Mouse (Mus musculus): Measurements from ENCODE around the gene Mgst1. TPM values are rescaled to one million over a fixed set of nuclear protein-coding genes. Genes with fewer than 3 reads are reported as not detected.

The Mgst1 gene
- polyA plus RNA-seq, 1 experiment from 2014 or later = 260 TPM

GRCm38 (mm10) chr6:138128392-138129335 lies 11.5 kb upstream of the Mgst1 start:
- H3K9me3 ChIP-seq (ENCODE audit: control insufficient read depth, low read length) = no peaks in the 10 kb centered on the region
- no peak overlapping the region for H3K4me2 ChIP-seq (ENCODE audit: low read length)
- no peaks in the 10 kb centered on the region for H3K4me1 ChIP-seq (replicated peaks; ENCODE audit: control insufficient read depth, insufficient read depth, low read length)
- H3K4me3 ChIP-seq (ENCODE audit: low read depth, low read length) = no peak overlapping the region
- no peaks in the 10 kb centered on the region for H3K36me3 ChIP-seq (ENCODE audit: control insufficient read depth, insufficient read depth, low read length)
- 61% methylated on average over 10 of the region's 10 CpGs for WGBS
- no peak overlapping the region for H3K27ac ChIP-seq (ENCODE audit: low read depth)
- no peak overlapping the region for H3K9ac ChIP-seq (ENCODE audit: low read length)
- no peak for DNase-seq (ENCODE audit: low spot score)
- no peaks in the 10 kb centered on the region for H3K27me3 ChIP-seq (replicated peaks; ENCODE audit: control insufficient read depth, insufficient read depth, low read length)
- ATAC-seq (replicated peaks; ENCODE audit: low FRiP score, low TSS enrichment, low read depth) = no peak

GRCm38 (mm10) chr6:138130541-138130940 lies 9.6 kb upstream of the Mgst1 start:
- Histone ChIP-seq H3K4me1 (replicated peaks; ENCODE audit: control insufficient read depth, insufficient read depth, low read length) (no peaks in the 10 kb centered on the region), H3K27ac (ENCODE audit: low read depth) (no peak overlapping the region), H3K36me3 (ENCODE audit: control insufficient read depth, insufficient read depth, low read length) (no peaks in the 10 kb centered on the region), H3K9ac (ENCODE audit: low read length) (no peak overlapping the region), H3K4me3 (ENCODE audit: low read depth, low read length) (no peak overlapping the region), H3K27me3 (replicated peaks; ENCODE audit: control insufficient read depth, insufficient read depth, low read length) (no peaks in the 10 kb centered on the region), H3K9me3 (ENCODE audit: control insufficient read depth, low read length) (no peaks in the 10 kb centered on the region), H3K4me2 (ENCODE audit: low read length) (no peak overlapping the region)
- no peak for DNase-seq (ENCODE audit: low spot score)
- WGBS = 66% methylated on average over 3 of the region's 3 CpGs
- ATAC-seq (replicated peaks; ENCODE audit: low FRiP score, low TSS enrichment, low read depth) = no peak

GRCm38 (mm10) chr6:138140336-138140735 lies 220 bp downstream of the Mgst1 start:
- Histone ChIP-seq H3K9me3 (ENCODE audit: control insufficient read depth, low read length) (no peaks in the 10 kb centered on the region), H3K36me3 (ENCODE audit: control insufficient read depth, insufficient read depth, low read length) (no peaks in the 10 kb centered on the region), H3K4me3 (ENCODE audit: low read depth, low read length) (peak overlapping the region; percentile 49), H3K4me2 (ENCODE audit: low read length) (peak overlapping the region; percentile 65), H3K27me3 (replicated peaks; ENCODE audit: control insufficient read depth, insufficient read depth, low read length) (no peaks in the 10 kb centered on the region), H3K4me1 (replicated peaks; ENCODE audit: control insufficient read depth, insufficient read depth, low read length) (no peaks in the 10 kb centered on the region; the same call in 1 of the 2 replicates), H3K9ac (ENCODE audit: low read length) (peak overlapping the region; percentile 52), H3K27ac (ENCODE audit: low read depth) (peak overlapping the region; percentile 57)
- 1% methylated on average over 16 of the region's 16 CpGs for WGBS
- DNase-seq (ENCODE audit: low spot score) (peak; percentile 81), ATAC-seq (replicated peaks; ENCODE audit: low FRiP score, low TSS enrichment, low read depth) (peak; percentile 86)

- Histone ChIP-seq H3K4me3 (ENCODE audit: low read depth, low read length) (peak overlapping the region; percentile 49), H3K4me1 (replicated peaks; ENCODE audit: control insufficient read depth, insufficient read depth, low read length) (no peaks in the 10 kb centered on the region; the same call in 1 of the 2 replicates), H3K27me3 (replicated peaks; ENCODE audit: control insufficient read depth, insufficient read depth, low read length) (no peaks in the 10 kb centered on the region), H3K9me3 (ENCODE audit: control insufficient read depth, low read length) (no peaks in the 10 kb centered on the region), H3K9ac (ENCODE audit: low read length) (peak overlapping the region; percentile 52; the same call in 1 of the 2 replicates), H3K4me2 (ENCODE audit: low read length) (peak overlapping the region; percentile 65), H3K27ac (ENCODE audit: low read depth) (peak overlapping the region; percentile 57; the same call in 1 of the 2 replicates), H3K36me3 (ENCODE audit: control insufficient read depth, insufficient read depth, low read length) (no peaks in the 10 kb centered on the region)
- 59% methylated on average over 4 of the region's 4 CpGs for WGBS
- no peak for ATAC-seq (replicated peaks; ENCODE audit: low FRiP score, low TSS enrichment, low read depth)
- no peak for DNase-seq (ENCODE audit: low spot score)
These were observed 1.0 kb downstream of the Mgst1 start for GRCm38 (mm10) chr6:138141111-138141592.

GRCm38 (mm10) chr6:138142604-138143003 lies 2.5 kb downstream of the Mgst1 start:
- ATAC-seq (replicated peaks; ENCODE audit: low FRiP score, low TSS enrichment, low read depth) = no peak
- DNase-seq (ENCODE audit: low spot score) = no peak
- H3K4me2 ChIP-seq (ENCODE audit: low read length) = peak overlapping the region; percentile 65; the same call in 1 of the 2 replicates
- H3K27me3 ChIP-seq (replicated peaks; ENCODE audit: control insufficient read depth, insufficient read depth, low read length) = no peaks in the 10 kb centered on the region
- WGBS = 91% methylated on average over 7 of the region's 7 CpGs
- H3K36me3 ChIP-seq (ENCODE audit: control insufficient read depth, insufficient read depth, low read length) = no peaks in the 10 kb centered on the region
- H3K27ac ChIP-seq (ENCODE audit: low read depth) = peak overlapping the region; percentile 9; the same call in 1 of the 2 replicates
- no peak overlapping the region for H3K9ac ChIP-seq (ENCODE audit: low read length)
- no peak overlapping the region for H3K4me3 ChIP-seq (ENCODE audit: low read depth, low read length)
- no peaks in the 10 kb centered on the region; the same call in 1 of the 2 replicates for H3K4me1 ChIP-seq (replicated peaks; ENCODE audit: control insufficient read depth, insufficient read depth, low read length)
- no peaks in the 10 kb centered on the region for H3K9me3 ChIP-seq (ENCODE audit: control insufficient read depth, low read length)

GRCm38 (mm10) chr6:138143450-138143849 lies 3.3 kb downstream of the Mgst1 start:
- Histone ChIP-seq H3K4me3 (ENCODE audit: low read depth, low read length) (no peak overlapping the region), H3K36me3 (ENCODE audit: control insufficient read depth, insufficient read depth, low read length) (peaks cover 3% of the 10 kb centered on the region; the same call in 1 of the 2 replicates), H3K27ac (ENCODE audit: low read depth) (0 out of 2 replicates have a peak overlapping the region, but pooled peaks have one; percentile 9), H3K27me3 (replicated peaks; ENCODE audit: control insufficient read depth, insufficient read depth, low read length) (no peaks in the 10 kb centered on the region), H3K9ac (ENCODE audit: low read length) (no peak overlapping the region), H3K4me1 (replicated peaks; ENCODE audit: control insufficient read depth, insufficient read depth, low read length) (no peaks in the 10 kb centered on the region; the same call in 1 of the 2 replicates), H3K9me3 (ENCODE audit: control insufficient read depth, low read length) (no peaks in the 10 kb centered on the region), H3K4me2 (ENCODE audit: low read length) (peak overlapping the region; percentile 26; the same call in 1 of the 2 replicates)
- DNase-seq (ENCODE audit: low spot score) (no peak), ATAC-seq (replicated peaks; ENCODE audit: low FRiP score, low TSS enrichment, low read depth) (peak; percentile 75)
- WGBS = 70% methylated on average over 3 of the region's 3 CpGs

- H3K9me3 ChIP-seq (ENCODE audit: control insufficient read depth, low read length) = 0 out of 2 replicates have a peak, but pooled peaks cover 4% of the 10 kb centered on the region
- no peak overlapping the region for H3K4me3 ChIP-seq (ENCODE audit: low read depth, low read length)
- H3K27ac ChIP-seq (ENCODE audit: low read depth) = no peak overlapping the region
- H3K9ac ChIP-seq (ENCODE audit: low read length) = no peak overlapping the region
- 27% methylated on average over 5 of the region's 5 CpGs for WGBS
- H3K27me3 ChIP-seq (replicated peaks; ENCODE audit: control insufficient read depth, insufficient read depth, low read length) = no peaks in the 10 kb centered on the region
- no peak for ATAC-seq (replicated peaks; ENCODE audit: low FRiP score, low TSS enrichment, low read depth)
- H3K36me3 ChIP-seq (ENCODE audit: control insufficient read depth, insufficient read depth, low read length) = peaks cover 22% of the 10 kb centered on the region; the same call in 1 of the 2 replicates
- no peaks in the 10 kb centered on the region for H3K4me1 ChIP-seq (replicated peaks; ENCODE audit: control insufficient read depth, insufficient read depth, low read length)
- peak; percentile 91 for DNase-seq (ENCODE audit: low spot score)
- H3K4me2 ChIP-seq (ENCODE audit: low read length) = no peak overlapping the region
These were observed 13.0 kb downstream of the Mgst1 start for GRCm38 (mm10) chr6:138153111-138153510.

GRCm38 (mm10) chr6:138163920-138164319 lies 23.8 kb downstream of the Mgst1 start:
- ATAC-seq (replicated peaks; ENCODE audit: low FRiP score, low TSS enrichment, low read depth) (no peak), DNase-seq (ENCODE audit: low spot score) (no peak)
- H3K4me3 ChIP-seq (ENCODE audit: low read depth, low read length) = no peak overlapping the region
- no peaks in the 10 kb centered on the region for H3K36me3 ChIP-seq (ENCODE audit: control insufficient read depth, insufficient read depth, low read length)
- H3K4me1 ChIP-seq (replicated peaks; ENCODE audit: control insufficient read depth, insufficient read depth, low read length) = no peaks in the 10 kb centered on the region
- H3K4me2 ChIP-seq (ENCODE audit: low read length) = no peak overlapping the region
- H3K27ac ChIP-seq (ENCODE audit: low read depth) = no peak overlapping the region
- WGBS = 87% methylated on average over 7 of the region's 7 CpGs
- no peak overlapping the region for H3K9ac ChIP-seq (ENCODE audit: low read length)
- H3K9me3 ChIP-seq (ENCODE audit: control insufficient read depth, low read length) = no peaks in the 10 kb centered on the region
- no peaks in the 10 kb centered on the region for H3K27me3 ChIP-seq (replicated peaks; ENCODE audit: control insufficient read depth, insufficient read depth, low read length)
